Mouse (Mus musculus): ENCODE measurements around the gene Ikzf4. TPM values are rescaled to one million over a fixed set of nuclear protein-coding genes. Genes with fewer than 3 reads are reported as not detected.
"Not testable (repeated sequence)": the region's sequence is repeated elsewhere in the genome, so short reads cannot be mapped to it uniquely, and the experiment has no call there.

Gene Ikzf4
- total RNA-seq, 2 experiments from 2014 or later, result 16.2 to 16.8 TPM

GRCm38 (mm10) chr10:128637011-128637410 is 8.8 kb downstream of the Ikzf4 start:
- TF ChIP-seq CTCF (IDR thresholded peaks at IDR 0.05), result no peak
- DNase-seq (ENCODE audit: extremely low spot score in 1 of 2, low spot score in 2 of 2), result no peak
- intact Hi-C loops (cut with DNase I), result no loop called here
- H3K4me3 ChIP-seq, result no peak overlapping the region
- H3K27ac ChIP-seq, result no peak overlapping the region

GRCm38 (mm10) chr10:128636561-128636960 is 9.2 kb downstream of the Ikzf4 start:
- intact Hi-C loops (cut with DNase I), result no loop called here
- no peak for TF ChIP-seq CTCF (IDR thresholded peaks at IDR 0.05)
- no peak overlapping the region for H3K4me3 ChIP-seq

GRCm38 (mm10) chr10:128635697-128636096 is 10.1 kb downstream of the Ikzf4 start:
- intact Hi-C loops (cut with DNase I), result no loop called here
- DNase-seq (ENCODE audit: extremely low spot score in 1 of 2, low spot score in 2 of 2), result no peak
- TF ChIP-seq CTCF (IDR thresholded peaks at IDR 0.05), result no peak
- H3K4me3 ChIP-seq, result no peak overlapping the region
- no peak overlapping the region for H3K27ac ChIP-seq

More at GRCm38 (mm10) chr10:128636561-128636960, 9.2 kb downstream of the Ikzf4 start:
- H3K27ac ChIP-seq, result no peak overlapping the region
- no peak for DNase-seq (ENCODE audit: extremely low spot score in 1 of 2, low spot score in 2 of 2)

GRCm38 (mm10) chr10:128631571-128631970 is 14.2 kb downstream of the Ikzf4 start:
- no peak overlapping the region for H3K4me3 ChIP-seq
- H3K27ac ChIP-seq, result no peak overlapping the region
- no peak for DNase-seq (ENCODE audit: extremely low spot score in 1 of 2, low spot score in 2 of 2)
- TF ChIP-seq CTCF (IDR thresholded peaks at IDR 0.05), result no peak
- intact Hi-C loops (cut with DNase I), result no loop called here

- DNase-seq (ENCODE audit: extremely low spot score in 1 of 2, low spot score in 2 of 2); intact Hi-C loops (cut with DNase I); H3K4me3 ChIP-seq; H3K27ac ChIP-seq: not testable (repeated sequence)
These were observed 15.5 kb downstream of the Ikzf4 start for GRCm38 (mm10) chr10:128630306-128630705.

- intact Hi-C loops (cut with DNase I), result no loop called here
- no peak for TF ChIP-seq CTCF (IDR thresholded peaks at IDR 0.05)
- no peak for DNase-seq (ENCODE audit: extremely low spot score in 1 of 2, low spot score in 2 of 2)
- no peak overlapping the region for H3K4me3 ChIP-seq
- H3K27ac ChIP-seq, result no peak overlapping the region
These were observed 16.0 kb downstream of the Ikzf4 start for GRCm38 (mm10) chr10:128629746-128630145.

- intact Hi-C loops (cut with DNase I), result no loop called here
- no peak overlapping the region for H3K27ac ChIP-seq
- TF ChIP-seq CTCF (IDR thresholded peaks at IDR 0.05), result no peak
- no peak for DNase-seq (ENCODE audit: extremely low spot score in 1 of 2, low spot score in 2 of 2)
- no peak overlapping the region for H3K4me3 ChIP-seq
These were observed 18.1 kb downstream of the Ikzf4 start for GRCm38 (mm10) chr10:128627398-128628317.

GRCm38 (mm10) chr10:128626311-128627310 is 19.2 kb downstream of the Ikzf4 start, which contains the start of gene Rps26:
Rps26 (minus strand) TSS chr10:128626747.
- Histone ChIP-seq H3K27ac (peak within 1 kb of the TSS; percentile 98), H3K4me3 (peak within 1 kb of the TSS; percentile 85)
- TF ChIP-seq CTCF (IDR thresholded peaks at IDR 0.05), result peak; percentile 51
- peak; percentile 79 to 88 for DNase-seq (ENCODE audit: extremely low spot score in 1 of 2, low spot score in 2 of 2)
- intact Hi-C loops (cut with DNase I), result loop anchor here (1.0 kb wide), 3 partner anchors 47 to 77 kb away; partner anchors contain the start of gene Rpl41

- Histone ChIP-seq H3K27ac (no peak overlapping the region), H3K4me3 (peak overlapping the region; percentile 85)
- no peak for DNase-seq (ENCODE audit: extremely low spot score in 1 of 2, low spot score in 2 of 2)
- TF ChIP-seq CTCF (IDR thresholded peaks at IDR 0.05), result no peak
- intact Hi-C loops (cut with DNase I), result no loop called here
These were observed 20.4 kb downstream of the Ikzf4 start for GRCm38 (mm10) chr10:128625287-128625894.

- intact Hi-C loops (cut with DNase I), result not testable (repeated sequence)
These were observed 22.6 kb downstream of the Ikzf4 start for GRCm38 (mm10) chr10:128623106-128623613.

GRCm38 (mm10) chr10:128622702-128623101 is 23.1 kb downstream of the Ikzf4 start:
- no peak for TF ChIP-seq CTCF (IDR thresholded peaks at IDR 0.05)
- DNase-seq (ENCODE audit: extremely low spot score in 1 of 2, low spot score in 2 of 2), result no peak
- Histone ChIP-seq H3K4me3 (no peak overlapping the region), H3K27ac (no peak overlapping the region)
- intact Hi-C loops (cut with DNase I), result no loop called here

More at GRCm38 (mm10) chr10:128623106-128623613, 22.6 kb downstream of the Ikzf4 start:
- DNase-seq (ENCODE audit: extremely low spot score in 1 of 2, low spot score in 2 of 2); H3K27ac ChIP-seq; H3K4me3 ChIP-seq: not testable (repeated sequence)
